Mouse (Mus musculus) embryonic facial prominence, embryonic 13.5 days (tissue): ENCODE data around the gene Arhgap15. TPM values are rescaled to one million over a fixed set of nuclear protein-coding genes. Genes with fewer than 3 reads are reported as not detected.

Source experiments
- ATAC-seq: fragments of 200-750 bp; cut with Nextera tagmentation; 2 replicates; pipeline ENCODE4 v1.8.0; 2017; ENCODE audit warnings: low read depth; ENCODE audit not compliant: insufficient number of reproducible peaks, insufficient read depth, low FRiP score, low TSS enrichment
- H3K27ac ChIP-seq: fragments of 300-500 bp; sonication (generic); 2 replicates; pipeline ENCODE4 v1.5.1; 2015; ENCODE audit warnings: moderate library complexity, mild to moderate bottlenecking, inconsistent platforms
- H3K27me3 ChIP-seq: fragments of 300-500 bp; sonication (generic); 2 replicates; pipeline ENCODE4 v1.6.1; 2015; ENCODE audit warnings: mild to moderate bottlenecking, inconsistent platforms
- H3K36me3 ChIP-seq: fragments of 300-500 bp; sonication (generic); 2 replicates; pipeline ENCODE4 v1.6.1; 2015; ENCODE audit warnings: mild to moderate bottlenecking, inconsistent platforms
- H3K4me1 ChIP-seq: fragments of 300-500 bp; sonication (generic); 2 replicates; pipeline ENCODE4 v1.6.1; 2015; ENCODE audit warnings: inconsistent platforms
- H3K4me2 ChIP-seq: fragments of 300-500 bp; sonication (generic); 2 replicates; pipeline ENCODE4 v1.6.1; 2015; ENCODE audit warnings: moderate library complexity, mild to moderate bottlenecking, inconsistent platforms
- H3K4me3 ChIP-seq: fragments of 300-500 bp; sonication (generic); 2 replicates; pipeline ENCODE4 v1.5.1; 2015; ENCODE audit warnings: mild to moderate bottlenecking, inconsistent platforms
- H3K9ac ChIP-seq: fragments of 300-500 bp; sonication (generic); 2 replicates; pipeline ENCODE4 v1.6.1; 2015; ENCODE audit warnings: mild to moderate bottlenecking, inconsistent platforms
- H3K9me3 ChIP-seq: fragments of 300-500 bp; sonication (generic); 2 replicates; pipeline ENCODE4 v1.6.1; 2016; ENCODE audit warnings: inconsistent platforms
- WGBS: fragments of 180-500 bp; shearing (Covaris S2); methylation state at CpG from one replicate; pipeline ENCODE4 v1.1.7; 2015; ENCODE audit warnings: mixed read lengths; 5-methylcytosine and 5-hydroxymethylcytosine counted together
- polyA plus RNA-seq: library from polyadenylated mRNA; unstranded; fragments of >200 nt; fragmentation: Nextera tagmentation; extraction: Ambion mirVana; gene quantifications from 2 replicates; pipeline ENCODE4 v1.2.1, GENCODE M21; 2015

The Arhgap15 gene
- polyA plus RNA-seq, 1 experiment from 2014 or later = 1.6 TPM

GRCm38 (mm10) chr2:44123246-44123645 is 374.6 kb downstream of the Arhgap15 start:
- H3K36me3 ChIP-seq = no peaks in the 10 kb centered on the region
- H3K27ac ChIP-seq = no peak overlapping the region
- H3K27me3 ChIP-seq = no peaks in the 10 kb centered on the region
- peaks cover 7% of the 10 kb centered on the region; the same call in 1 of the 2 replicates for H3K4me1 ChIP-seq
- no peak for ATAC-seq
- no peak overlapping the region for H3K4me2 ChIP-seq
- 80% methylated on average over 2 of the region's 2 CpGs for WGBS
- no peak overlapping the region for H3K4me3 ChIP-seq
- no peak overlapping the region for H3K9ac ChIP-seq
- no peaks in the 10 kb centered on the region for H3K9me3 ChIP-seq

- Histone ChIP-seq H3K36me3 (no peaks in the 10 kb centered on the region), H3K4me3 (no peak overlapping the region), H3K9ac (no peak overlapping the region), H3K4me2 (no peak overlapping the region), H3K27me3 (no peaks in the 10 kb centered on the region), H3K4me1 (peaks cover 7% of the 10 kb centered on the region; the same call in 1 of the 2 replicates), H3K9me3 (no peaks in the 10 kb centered on the region), H3K27ac (no peak overlapping the region)
- 53% methylated on average over 3 of the region's 3 CpGs for WGBS
- no peak for ATAC-seq
Observed at GRCm38 (mm10) chr2:44124093-44124492, 375.5 kb downstream of the Arhgap15 start.

- peaks cover 7% of the 10 kb centered on the region; the same call in 1 of the 2 replicates for H3K4me1 ChIP-seq
- WGBS = 40% methylated on average over 3 of the region's 3 CpGs
- no peaks in the 10 kb centered on the region for H3K36me3 ChIP-seq
- ATAC-seq = no peak
- H3K27ac ChIP-seq = no peak overlapping the region
- no peak overlapping the region for H3K4me2 ChIP-seq
- H3K9ac ChIP-seq = no peak overlapping the region
- no peak overlapping the region for H3K4me3 ChIP-seq
- H3K27me3 ChIP-seq = no peaks in the 10 kb centered on the region
- no peaks in the 10 kb centered on the region for H3K9me3 ChIP-seq
Observed at GRCm38 (mm10) chr2:44124683-44125082, 376.1 kb downstream of the Arhgap15 start.

GRCm38 (mm10) chr2:44126044-44126695 is 377.5 kb downstream of the Arhgap15 start:
- WGBS = 96% methylated on average over 1 of the region's 1 CpGs
- peaks cover 7% of the 10 kb centered on the region; the same call in 1 of the 2 replicates for H3K4me1 ChIP-seq
- no peaks in the 10 kb centered on the region for H3K9me3 ChIP-seq
- H3K27me3 ChIP-seq = no peaks in the 10 kb centered on the region
- H3K9ac ChIP-seq = no peak overlapping the region
- H3K27ac ChIP-seq = no peak overlapping the region
- no peak for ATAC-seq
- H3K4me2 ChIP-seq = no peak overlapping the region
- H3K36me3 ChIP-seq = no peaks in the 10 kb centered on the region
- H3K4me3 ChIP-seq = no peak overlapping the region

GRCm38 (mm10) chr2:44129533-44129932 is 380.9 kb downstream of the Arhgap15 start:
- no peak for ATAC-seq
- 73% methylated on average over 3 of the region's 3 CpGs for WGBS
- H3K4me2 ChIP-seq = no peak overlapping the region
- H3K27me3 ChIP-seq = no peaks in the 10 kb centered on the region
- H3K4me3 ChIP-seq = no peak overlapping the region
- H3K4me1 ChIP-seq = peaks cover 2% of the 10 kb centered on the region; the same call in 1 of the 2 replicates
- no peaks in the 10 kb centered on the region for H3K36me3 ChIP-seq
- H3K9ac ChIP-seq = no peak overlapping the region
- no peaks in the 10 kb centered on the region for H3K9me3 ChIP-seq
- H3K27ac ChIP-seq = no peak overlapping the region

- Histone ChIP-seq H3K9ac (no peak overlapping the region), H3K9me3 (no peaks in the 10 kb centered on the region), H3K4me2 (no peak overlapping the region), H3K4me3 (no peak overlapping the region), H3K27ac (no peak overlapping the region), H3K4me1 (no peaks in the 10 kb centered on the region), H3K27me3 (no peaks in the 10 kb centered on the region), H3K36me3 (no peaks in the 10 kb centered on the region)
- no peak for ATAC-seq
- WGBS = 73% methylated on average over 3 of the region's 3 CpGs
Observed at GRCm38 (mm10) chr2:44131271-44131670, 382.6 kb downstream of the Arhgap15 start.

- H3K36me3 ChIP-seq = no peaks in the 10 kb centered on the region
- no peaks in the 10 kb centered on the region for H3K27me3 ChIP-seq
- 71% methylated on average over 3 of the region's 3 CpGs for WGBS
- H3K27ac ChIP-seq = no peak overlapping the region
- H3K9ac ChIP-seq = no peak overlapping the region
- no peaks in the 10 kb centered on the region for H3K4me1 ChIP-seq
- no peaks in the 10 kb centered on the region for H3K9me3 ChIP-seq
- H3K4me3 ChIP-seq = no peak overlapping the region
- no peak overlapping the region for H3K4me2 ChIP-seq
- no peak for ATAC-seq
Observed at GRCm38 (mm10) chr2:44134796-44135195, 386.2 kb downstream of the Arhgap15 start.

- H3K4me2 ChIP-seq = no peak overlapping the region
- ATAC-seq = no peak
- no peak overlapping the region for H3K9ac ChIP-seq
- no peak overlapping the region for H3K27ac ChIP-seq
- WGBS = 88% methylated on average over 4 of the region's 4 CpGs
- no peaks in the 10 kb centered on the region for H3K27me3 ChIP-seq
- H3K9me3 ChIP-seq = no peaks in the 10 kb centered on the region
- no peak overlapping the region for H3K4me3 ChIP-seq
- no peaks in the 10 kb centered on the region for H3K36me3 ChIP-seq
- H3K4me1 ChIP-seq = no peaks in the 10 kb centered on the region
Observed at GRCm38 (mm10) chr2:44140455-44140854, 391.8 kb downstream of the Arhgap15 start.

GRCm38 (mm10) chr2:44142152-44142551 is 393.5 kb downstream of the Arhgap15 start:
- no peak overlapping the region for H3K4me2 ChIP-seq
- H3K36me3 ChIP-seq = no peaks in the 10 kb centered on the region
- no peaks in the 10 kb centered on the region for H3K9me3 ChIP-seq
- ATAC-seq = no peak
- H3K27me3 ChIP-seq = no peaks in the 10 kb centered on the region
- H3K4me3 ChIP-seq = no peak overlapping the region
- H3K27ac ChIP-seq = no peak overlapping the region
- no peak overlapping the region for H3K9ac ChIP-seq
- 75% methylated on average over 9 of the region's 9 CpGs for WGBS
- H3K4me1 ChIP-seq = peaks cover 3% of the 10 kb centered on the region; the same call in 1 of the 2 replicates

GRCm38 (mm10) chr2:44142611-44143010 is 394.0 kb downstream of the Arhgap15 start:
- Histone ChIP-seq H3K4me2 (no peak overlapping the region), H3K9ac (no peak overlapping the region), H3K27me3 (no peaks in the 10 kb centered on the region), H3K36me3 (no peaks in the 10 kb centered on the region), H3K4me3 (no peak overlapping the region), H3K27ac (no peak overlapping the region), H3K9me3 (no peaks in the 10 kb centered on the region), H3K4me1 (peaks cover 3% of the 10 kb centered on the region; the same call in 1 of the 2 replicates)
- WGBS = 95% methylated on average over 5 of the region's 5 CpGs
- ATAC-seq = no peak

GRCm38 (mm10) chr2:44146124-44146981 is 397.7 kb downstream of the Arhgap15 start:
- Histone ChIP-seq H3K9ac (no peak overlapping the region), H3K4me2 (no peak overlapping the region), H3K4me1 (peaks cover 3% of the 10 kb centered on the region; the same call in 1 of the 2 replicates), H3K4me3 (no peak overlapping the region), H3K27ac (no peak overlapping the region), H3K27me3 (no peaks in the 10 kb centered on the region), H3K36me3 (no peaks in the 10 kb centered on the region), H3K9me3 (no peaks in the 10 kb centered on the region)
- 85% methylated on average over 7 of the region's 7 CpGs for WGBS
- no peak for ATAC-seq

GRCm38 (mm10) chr2:44147486-44147885 is 398.9 kb downstream of the Arhgap15 start:
- H3K4me1 ChIP-seq = peaks cover 3% of the 10 kb centered on the region; the same call in 1 of the 2 replicates
- H3K9ac ChIP-seq = no peak overlapping the region
- H3K9me3 ChIP-seq = no peaks in the 10 kb centered on the region
- ATAC-seq = no peak
- H3K4me3 ChIP-seq = no peak overlapping the region
- no peaks in the 10 kb centered on the region for H3K36me3 ChIP-seq
- no peak overlapping the region for H3K27ac ChIP-seq
- 59% methylated on average over 5 of the region's 5 CpGs for WGBS
- no peak overlapping the region for H3K4me2 ChIP-seq
- H3K27me3 ChIP-seq = no peaks in the 10 kb centered on the region
